Mouse (Mus musculus) forebrain, embryonic 10.5 days (tissue): Measurements from ENCODE around the gene Ace3. TPM values are rescaled to one million over a fixed set of nuclear protein-coding genes. Genes with fewer than 3 reads are reported as not detected.

Experiments used
- DNase-seq: peaks from one replicate; pipeline ENCODE4 v3.0.0-alpha.2; 2017; ENCODE audit warnings: low spot score; ENCODE audit errors: extremely low spot score
- H3K27ac ChIP-seq: fragments of 300-500 bp; sonication (generic); 2 replicates; pipeline ENCODE4 v1.5.1; 2016; ENCODE audit warnings: mild to moderate bottlenecking
- H3K27me3 ChIP-seq: fragments of 300-500 bp; sonication (generic); 2 replicates; pipeline ENCODE4 v1.6.1; 2016; ENCODE audit warnings: mild to moderate bottlenecking; ENCODE audit not compliant: poor library complexity, severe bottlenecking
- H3K36me3 ChIP-seq: fragments of 300-500 bp; sonication (generic); replicated peaks from 2 replicates; pipeline ENCODE4 v1.6.1; 2016; ENCODE audit warnings: mild to moderate bottlenecking, moderate library complexity
- H3K4me1 ChIP-seq: fragments of 300-500 bp; sonication (generic); 2 replicates; pipeline ENCODE4 v1.6.1; 2016
- H3K4me3 ChIP-seq: fragments of 300-500 bp; sonication (generic); 2 replicates; pipeline ENCODE4 v1.5.1; 2016; ENCODE audit warnings: mild to moderate bottlenecking, moderate library complexity
- H3K9me3 ChIP-seq: fragments of 300-500 bp; sonication (generic); 2 replicates; pipeline ENCODE4 v1.6.1; 2016; ENCODE audit warnings: mild to moderate bottlenecking, moderate library complexity
- WGBS: fragments of 180-500 bp; shearing (Covaris S2); methylation state at CpG from one replicate; pipeline ENCODE4 v1.1.7; 2016; 5-methylcytosine and 5-hydroxymethylcytosine counted together
- polyA plus RNA-seq: library from polyadenylated mRNA; unstranded; fragments of >200 nt; fragmentation: Nextera tagmentation; extraction: Ambion mirVana; gene quantifications from 2 replicates; pipeline ENCODE4 v1.2.1, GENCODE M21; 2016

The Ace3 gene
- not detected in 2 replicates for polyA plus RNA-seq

- 94% methylated on average over 3 of the region's 3 CpGs for WGBS
- Histone ChIP-seq H3K27ac (no peak within 1 kb of the TSS), H3K4me3 (no peak within 1 kb of the TSS), H3K4me1 (no peaks in the 10 kb centered on the region), H3K27me3 (no peaks in the 10 kb centered on the region), H3K36me3 (no peaks in the 10 kb centered on the region), H3K9me3 (no peaks in the 10 kb centered on the region)
- DNase-seq, result no peak
Observed at GRCm38 (mm10) chr11:105994375-105994774, at the start of gene Ace3. Gene Ace3, plus strand, starts transcription at chr11:105994675.

DNA sequence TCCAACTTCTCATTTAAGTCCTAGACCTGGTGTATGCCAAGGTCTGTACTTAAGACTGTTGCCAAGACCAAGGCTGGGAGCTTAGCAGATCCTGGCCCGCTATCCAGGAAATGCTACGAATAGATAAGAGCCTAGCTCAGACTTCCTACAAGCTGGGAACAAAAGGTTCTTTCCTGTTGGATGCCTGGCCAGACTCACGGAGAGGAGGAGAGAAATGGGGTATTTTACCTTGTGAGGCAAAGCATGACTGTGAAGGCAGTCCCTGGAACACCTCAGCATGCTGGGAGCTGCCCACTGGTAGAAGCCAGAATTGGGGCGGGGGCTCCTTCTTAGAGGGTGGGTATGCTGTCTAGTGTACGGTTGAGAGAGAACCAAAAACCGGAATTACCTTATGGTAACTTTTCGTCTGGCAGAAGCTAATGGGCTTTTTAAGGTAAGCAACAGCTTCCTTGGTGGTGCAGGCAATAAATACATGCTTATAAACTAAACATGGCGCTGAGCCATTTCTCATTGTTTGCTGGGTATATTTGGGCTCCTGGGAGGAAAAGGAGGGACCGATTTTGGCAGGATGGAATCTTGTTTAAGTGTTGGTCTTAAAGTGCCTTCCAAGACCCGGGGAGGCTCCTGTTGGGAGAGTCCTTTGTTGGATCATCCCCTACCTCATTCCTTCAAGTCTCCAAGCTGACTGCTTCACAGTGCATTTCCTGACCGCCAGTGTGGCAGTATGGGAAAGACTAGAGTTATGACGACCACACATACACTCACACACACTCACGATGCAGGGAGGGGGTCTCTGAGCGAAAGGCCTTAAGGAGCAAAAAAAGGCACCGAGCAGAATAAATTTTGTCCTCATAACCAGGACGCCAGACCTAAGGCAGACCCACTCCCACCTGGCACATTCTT, 49.5 kb upstream of the Ace3 start:
- DNase-seq, result no peak
- H3K27ac ChIP-seq, result 0 out of 2 replicates have a peak overlapping the region, but pooled peaks have one; percentile 82
- peak overlapping the region; percentile 84 for H3K4me3 ChIP-seq
- no peaks in the 10 kb centered on the region for H3K9me3 ChIP-seq
- H3K36me3 ChIP-seq, result no peaks in the 10 kb centered on the region
- WGBS, result 84% methylated on average over 16 of the region's 16 CpGs
- peaks cover 50% of the 10 kb centered on the region for H3K27me3 ChIP-seq
- H3K4me1 ChIP-seq, result peaks cover 48% of the 10 kb centered on the region

GRCm38 (mm10) chr11:105946694-105947154, 47.8 kb upstream of the Ace3 start:
- Histone ChIP-seq H3K27me3 (peaks cover 41% of the 10 kb centered on the region), H3K4me3 (no peak overlapping the region), H3K9me3 (no peaks in the 10 kb centered on the region), H3K4me1 (peaks cover 42% of the 10 kb centered on the region), H3K36me3 (no peaks in the 10 kb centered on the region), H3K27ac (no peak overlapping the region)
- no peak for DNase-seq
- WGBS, result 49% methylated on average over 11 of the region's 11 CpGs

DNA sequence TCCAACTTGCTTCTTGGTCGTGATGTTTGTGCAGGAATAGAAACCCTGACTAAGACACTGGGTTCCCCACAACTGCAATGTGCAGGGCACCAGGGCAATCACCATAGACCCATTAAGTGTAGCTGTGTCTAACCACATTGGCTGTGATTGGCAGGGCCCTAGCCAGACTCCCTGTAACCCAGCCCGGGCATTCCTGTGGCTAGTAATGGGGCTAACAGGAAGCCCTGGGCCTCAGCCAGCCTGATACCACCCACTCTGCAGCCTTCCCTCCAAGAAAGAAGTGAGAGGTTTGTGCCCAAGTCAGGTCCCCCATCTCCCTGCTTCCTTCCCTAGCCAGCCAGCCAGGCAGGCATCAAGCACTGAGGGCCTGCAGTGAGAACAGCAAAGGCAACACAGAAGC, 46.2 kb upstream of the Ace3 start:
- Histone ChIP-seq H3K27me3 (peaks cover 25% of the 10 kb centered on the region), H3K36me3 (no peaks in the 10 kb centered on the region), H3K4me1 (peaks cover 30% of the 10 kb centered on the region), H3K9me3 (no peaks in the 10 kb centered on the region), H3K27ac (no peak overlapping the region), H3K4me3 (no peak overlapping the region)
- 77% methylated on average over 2 of the region's 2 CpGs for WGBS
- no peak for DNase-seq

- DNase-seq, result no peak
- Histone ChIP-seq H3K4me3 (no peak overlapping the region), H3K36me3 (no peaks in the 10 kb centered on the region), H3K27ac (no peak overlapping the region), H3K9me3 (no peaks in the 10 kb centered on the region), H3K27me3 (peaks cover 6% of the 10 kb centered on the region), H3K4me1 (peaks cover 9% of the 10 kb centered on the region)
- 81% methylated on average over 4 of the region's 4 CpGs for WGBS
Observed at GRCm38 (mm10) chr11:105950519-105950918, 44.0 kb upstream of the Ace3 start.

DNA sequence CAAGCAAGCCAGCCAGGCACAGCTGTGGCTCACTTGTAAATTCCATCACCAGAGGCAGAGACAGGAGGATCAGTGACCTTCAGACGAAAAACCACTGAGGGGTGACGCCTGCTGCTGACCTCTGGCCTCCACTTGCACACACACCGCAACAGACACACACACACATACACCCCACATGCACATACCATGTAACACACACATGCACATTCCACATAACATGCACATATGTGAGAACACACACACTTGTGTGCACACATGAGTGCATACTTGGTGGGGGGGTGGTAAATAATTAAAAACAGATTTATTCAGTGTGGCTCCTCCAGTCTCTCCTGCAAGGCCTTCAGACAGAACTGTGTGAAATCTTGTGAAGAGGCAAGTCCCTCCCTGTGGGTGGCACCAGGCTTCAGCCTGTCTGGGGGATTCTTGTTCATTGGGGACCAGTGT, 42.9 kb upstream of the Ace3 start:
- Histone ChIP-seq H3K36me3 (no peaks in the 10 kb centered on the region), H3K4me3 (no peak overlapping the region), H3K4me1 (peaks cover 19% of the 10 kb centered on the region), H3K27ac (no peak overlapping the region), H3K27me3 (no peaks in the 10 kb centered on the region), H3K9me3 (no peaks in the 10 kb centered on the region)
- no peak for DNase-seq
- 45% methylated on average over 3 of the region's 3 CpGs for WGBS

DNA sequence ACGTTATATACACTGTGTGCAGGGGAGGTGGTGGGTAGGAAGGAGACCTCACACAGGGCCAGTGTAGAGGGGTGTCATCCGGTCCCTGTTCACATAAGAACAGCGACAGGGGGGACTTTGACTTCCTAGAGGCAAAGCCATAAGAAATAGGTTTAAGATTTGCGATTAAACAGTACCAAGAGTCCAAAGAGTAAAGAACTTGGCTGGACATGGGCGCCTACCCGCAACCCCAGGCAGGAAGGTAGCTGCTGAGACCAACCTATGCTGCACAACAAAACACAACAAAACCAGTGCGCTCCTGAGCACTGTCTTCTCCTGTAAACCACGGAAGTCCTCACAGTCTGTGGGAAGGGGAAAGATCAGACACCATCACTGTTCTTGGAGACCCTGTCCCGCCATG, 42.4 kb upstream of the Ace3 start:
- DNase-seq, result no peak
- Histone ChIP-seq H3K36me3 (no peaks in the 10 kb centered on the region), H3K4me3 (no peak overlapping the region), H3K27me3 (no peaks in the 10 kb centered on the region), H3K27ac (no peak overlapping the region), H3K4me1 (peaks cover 24% of the 10 kb centered on the region), H3K9me3 (no peaks in the 10 kb centered on the region)
- WGBS, result 87% methylated on average over 9 of the region's 9 CpGs

GRCm38 (mm10) chr11:105952911-105953386, 41.5 kb upstream of the Ace3 start, which contains the start of gene Cyb561:
Gene Cyb561, minus strand, starts transcription at chr11:105953336.
- H3K27me3 ChIP-seq, result no peaks in the 10 kb centered on the region
- H3K4me3 ChIP-seq, result no peak within 1 kb of the TSS
- 79% methylated on average over 12 of the region's 12 CpGs for WGBS
- H3K4me1 ChIP-seq, result peaks cover 29% of the 10 kb centered on the region
- no peak for DNase-seq
- H3K9me3 ChIP-seq, result no peaks in the 10 kb centered on the region
- no peak within 1 kb of the TSS; the same call in 1 of the 2 replicates for H3K27ac ChIP-seq
- no peaks in the 10 kb centered on the region for H3K36me3 ChIP-seq

GRCm38 (mm10) chr11:105953402-105953801, 41.1 kb upstream of the Ace3 start:
- Histone ChIP-seq H3K36me3 (no peaks in the 10 kb centered on the region), H3K27ac (no peak overlapping the region; the same call in 1 of the 2 replicates), H3K4me3 (no peak overlapping the region), H3K9me3 (no peaks in the 10 kb centered on the region), H3K27me3 (no peaks in the 10 kb centered on the region), H3K4me1 (peaks cover 29% of the 10 kb centered on the region)
- no peak for DNase-seq
- 87% methylated on average over 6 of the region's 6 CpGs for WGBS

DNA sequence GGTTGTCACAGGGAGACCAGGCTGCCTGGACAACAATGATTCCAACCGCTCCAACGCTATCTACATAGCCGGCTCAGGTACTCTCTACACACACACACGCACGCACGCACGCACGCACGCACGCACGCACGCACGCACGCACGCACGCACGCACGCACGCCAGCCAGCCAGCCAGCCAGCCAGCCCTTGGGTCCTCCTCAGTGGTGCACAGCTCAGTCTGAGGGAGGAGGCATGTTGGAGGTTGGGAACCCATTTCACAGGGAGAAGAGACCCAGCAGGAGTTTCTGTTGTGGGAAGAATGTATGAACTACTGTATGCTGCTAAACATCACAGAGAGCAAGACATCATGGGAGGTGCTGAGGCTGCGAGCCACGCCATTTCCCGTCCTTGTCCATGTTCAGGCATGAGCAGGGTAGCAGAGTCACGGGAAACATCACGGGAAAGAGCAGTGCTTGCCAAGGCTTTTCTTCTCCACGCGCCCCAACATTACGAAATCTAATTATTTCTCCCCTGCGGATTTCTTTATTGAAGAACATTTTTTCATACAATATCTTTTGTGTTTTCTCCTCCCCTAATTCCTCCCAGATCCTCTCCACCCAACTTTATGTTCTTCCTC, 38.6 kb upstream of the Ace3 start:
- 92% methylated on average over 28 of the region's 28 CpGs for WGBS
- H3K27ac ChIP-seq, result no peak overlapping the region

DNA sequence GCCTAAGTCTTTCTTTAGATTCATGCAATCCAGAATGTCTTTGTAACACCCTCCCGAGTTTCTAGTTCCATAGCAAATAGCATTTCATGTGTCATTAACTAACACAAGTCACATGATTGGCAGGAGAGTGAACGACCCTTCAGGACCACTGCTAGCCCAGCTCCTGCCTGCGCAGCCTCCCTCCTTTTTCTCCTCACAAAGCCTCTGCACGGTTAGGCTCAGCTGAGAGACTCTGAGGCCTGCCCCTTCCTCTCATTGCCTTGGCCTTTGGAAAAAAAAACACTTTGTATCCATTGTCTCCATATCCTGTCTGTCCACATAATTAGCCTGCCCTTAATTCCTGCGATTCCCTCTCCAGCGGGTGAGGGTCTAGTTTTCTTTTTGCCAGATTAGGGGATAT, 37.0 kb upstream of the Ace3 start:
- DNase-seq, result no peak
- no peaks in the 10 kb centered on the region for H3K27me3 ChIP-seq
- no peaks in the 10 kb centered on the region for H3K36me3 ChIP-seq
- H3K4me1 ChIP-seq, result peaks cover 20% of the 10 kb centered on the region
- H3K9me3 ChIP-seq, result no peaks in the 10 kb centered on the region
- no peak overlapping the region for H3K27ac ChIP-seq
- H3K4me3 ChIP-seq, result no peak overlapping the region
- WGBS, result 51% methylated on average over 6 of the region's 6 CpGs

More for the DNA sequence above, 38.6 kb upstream of the Ace3 start:
- H3K27me3 ChIP-seq, result no peaks in the 10 kb centered on the region
- peaks cover 27% of the 10 kb centered on the region for H3K4me1 ChIP-seq
- H3K9me3 ChIP-seq, result no peaks in the 10 kb centered on the region
- H3K36me3 ChIP-seq, result no peaks in the 10 kb centered on the region
- no peak for DNase-seq
- no peak overlapping the region for H3K4me3 ChIP-seq

DNA sequence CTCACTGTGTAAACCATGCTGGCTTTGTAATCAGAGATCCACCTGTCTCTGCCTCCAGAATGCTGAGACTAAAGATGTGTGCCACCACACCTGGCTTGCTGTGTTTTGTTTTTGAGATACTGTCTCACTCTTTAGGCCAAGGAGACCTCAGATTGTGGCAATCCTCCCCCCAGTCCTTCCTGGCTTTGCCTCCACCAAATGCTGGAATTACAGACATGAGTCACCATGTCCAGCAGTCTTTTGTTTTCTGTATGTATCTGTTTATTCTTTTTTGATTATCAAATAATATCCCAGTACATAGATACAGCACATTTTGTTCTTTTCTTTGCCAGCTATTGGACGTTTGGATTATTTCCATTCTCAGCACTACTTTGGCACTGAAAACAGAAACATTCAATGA, 35.9 kb upstream of the Ace3 start:
- Histone ChIP-seq H3K36me3 (no peaks in the 10 kb centered on the region), H3K27me3 (no peaks in the 10 kb centered on the region), H3K4me1 (peaks cover 20% of the 10 kb centered on the region), H3K4me3 (no peak overlapping the region), H3K9me3 (no peaks in the 10 kb centered on the region), H3K27ac (no peak overlapping the region)
- no peak for DNase-seq
- 86% methylated on average over 1 of the region's 1 CpGs for WGBS

DNA sequence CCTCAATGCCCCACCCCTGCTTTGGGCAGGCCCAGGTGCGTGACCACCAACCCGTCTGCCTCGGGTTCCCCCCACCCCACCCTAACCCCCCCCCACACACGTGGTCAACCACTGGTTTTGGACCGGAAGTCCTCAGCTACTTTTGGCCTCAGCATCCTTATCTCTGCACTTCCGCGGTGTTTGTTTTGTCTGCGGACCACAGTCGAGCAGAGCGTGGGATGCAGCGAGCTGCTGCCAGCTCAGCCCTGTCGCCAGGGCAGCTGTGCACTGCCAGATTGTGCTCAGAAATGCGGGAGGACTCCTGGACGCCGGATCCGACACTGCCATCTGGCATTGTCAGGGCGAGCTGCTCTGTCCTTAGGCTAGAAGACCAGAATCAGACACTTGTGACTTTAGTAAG, 35.1 kb upstream of the Ace3 start:
- H3K27ac ChIP-seq, result no peak overlapping the region
- 69% methylated on average over 17 of the region's 17 CpGs for WGBS
- H3K4me1 ChIP-seq, result peaks cover 20% of the 10 kb centered on the region

More for the DNA sequence above, 35.1 kb upstream of the Ace3 start:
- Histone ChIP-seq H3K9me3 (no peaks in the 10 kb centered on the region), H3K27me3 (no peaks in the 10 kb centered on the region), H3K4me3 (no peak overlapping the region), H3K36me3 (no peaks in the 10 kb centered on the region)
- DNase-seq, result no peak
